8 mouse cellular contexts compared by ENCODE assay signal in the genomic region with DNA sequence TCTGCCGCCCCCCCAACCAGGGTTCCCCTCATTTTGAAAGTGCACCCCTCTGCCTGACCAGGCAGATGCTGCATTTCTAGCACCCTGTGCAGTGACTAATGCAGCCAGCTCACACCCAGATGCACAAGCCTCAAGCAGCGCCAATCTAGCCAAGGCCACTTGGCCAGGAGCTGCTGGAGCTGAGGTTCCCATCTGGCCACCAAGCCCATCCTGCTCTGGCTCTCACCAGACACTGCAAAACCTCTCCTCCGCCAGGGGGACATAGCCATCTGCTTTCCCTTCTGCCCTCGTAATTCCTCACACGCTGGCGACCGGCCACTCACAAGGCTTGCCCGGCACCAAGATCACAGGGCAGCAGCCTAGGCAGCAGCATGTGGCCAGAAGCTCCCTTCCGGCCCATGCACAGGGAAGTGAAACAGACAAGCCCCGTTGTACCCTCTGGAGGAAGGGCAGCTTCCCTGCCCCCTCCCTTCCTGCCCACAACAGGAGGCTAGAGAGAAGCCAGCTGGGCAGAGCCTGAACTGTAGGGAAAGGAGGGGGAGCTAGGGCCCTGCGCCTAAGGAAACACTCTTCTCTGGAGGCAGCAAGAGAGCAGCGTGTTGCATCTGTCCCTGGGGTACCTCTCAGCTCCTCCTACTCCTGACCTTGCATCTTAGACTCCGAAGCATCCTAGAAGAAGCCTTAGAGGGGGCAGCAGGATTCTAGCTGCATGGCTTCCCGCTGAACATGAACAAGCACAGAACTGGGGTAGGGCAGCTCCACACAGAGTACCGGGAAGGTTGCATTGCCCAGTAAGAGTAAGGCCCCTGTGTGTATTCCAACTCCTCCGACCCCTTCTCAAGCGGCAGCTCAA.
A peak's percentile ranks its signal among the peaks of the same experiment; 100 is the strongest.
DNase-seq lines count a peak whose midpoint lies in the region; ATAC-seq lines count a peak whose summit lies in the region.

No protein-coding gene starts in this region.

- no peak overlapping the region for H3K4me3 ChIP-seq in hindbrain, embryonic 14.5 days (replicated peaks; ENCODE audit: low read length)

- peak overlapping the region; percentile 18; the same call in 1 of the 2 replicates for H3K9ac ChIP-seq in hindbrain, embryonic 14.5 days

- H3K27me3 ChIP-seq in hindbrain, embryonic 14.5 days (ENCODE audit: control insufficient read depth, insufficient read depth, low read length): peaks cover 8% of the 10 kb centered on the region; the same call in 1 of the 2 replicates

- no peaks in the 10 kb centered on the region for H3K36me3 ChIP-seq in hindbrain, embryonic 14.5 days (replicated peaks; ENCODE audit: control insufficient read depth, insufficient read depth)

- ATAC-seq in hindbrain, embryonic 14.5 days (ENCODE audit: low FRiP score): peak; percentile 89

- H3K4me2 ChIP-seq in hindbrain, embryonic 14.5 days (replicated peaks): peak overlapping the region; percentile 38

- H3K4me1 ChIP-seq in hindbrain, embryonic 14.5 days (replicated peaks; ENCODE audit: control insufficient read depth, insufficient read depth, low read length): peaks cover 18% of the 10 kb centered on the region

- DNase-seq in MN1 (ENCODE audit: low spot score): peak; percentile 97
- peak; percentile 93 to 95 for DNase-seq in cerebellum, postnatal 36 days
- DNase-seq in gastrocnemius, adult 18-20 months (ENCODE audit: low spot score): peak; percentile 87
- DNase-seq in hindbrain, embryonic 14.5 days (ENCODE audit: low spot score): peak; percentile 65
- peak; percentile 63 to 72 for DNase-seq in layer of hippocampus, postnatal 36 days
- DNase-seq in lung, postnatal 10 days: peak; percentile 93
- DNase-seq in ovary, postnatal 14 days (ENCODE audit: low spot score): peak; percentile 67
- peak; percentile 14 to 17 for DNase-seq in thymus, postnatal 10 days (ENCODE audit: low spot score in 2 of 2)

- H3K9me3 ChIP-seq in hindbrain, embryonic 14.5 days (ENCODE audit: control insufficient read depth, low read length): no peaks in the 10 kb centered on the region

- H3K27ac ChIP-seq in hindbrain, embryonic 14.5 days: peak overlapping the region; percentile 29; the same call in 1 of the 2 replicates

- WGBS in hindbrain, embryonic 14.5 days: 10% methylated on average over 17 of the region's 17 CpGs

Comparison
In these comparisons a context has a peak if more than half of its experiments do, and no peak if none do; other contexts are left out.
1. DNase-seq: peak in every context shown above with its lines; median percentile 97 in MN1; 94 in cerebellum, postnatal 36 days; 93 in lung, postnatal 10 days; 87 in gastrocnemius, adult 18-20 months; 68 in layer of hippocampus, postnatal 36 days; 67 in ovary, postnatal 14 days; 65 in hindbrain, embryonic 14.5 days; 16 in thymus, postnatal 10 days.